Mouse (Mus musculus): ENCODE data around the gene Gm21256.
"Not testable (repeated sequence)": the region's sequence is repeated elsewhere in the genome, so short reads cannot be mapped to it uniquely, and the experiment has no call there.

The Gm21256 gene

DNA sequence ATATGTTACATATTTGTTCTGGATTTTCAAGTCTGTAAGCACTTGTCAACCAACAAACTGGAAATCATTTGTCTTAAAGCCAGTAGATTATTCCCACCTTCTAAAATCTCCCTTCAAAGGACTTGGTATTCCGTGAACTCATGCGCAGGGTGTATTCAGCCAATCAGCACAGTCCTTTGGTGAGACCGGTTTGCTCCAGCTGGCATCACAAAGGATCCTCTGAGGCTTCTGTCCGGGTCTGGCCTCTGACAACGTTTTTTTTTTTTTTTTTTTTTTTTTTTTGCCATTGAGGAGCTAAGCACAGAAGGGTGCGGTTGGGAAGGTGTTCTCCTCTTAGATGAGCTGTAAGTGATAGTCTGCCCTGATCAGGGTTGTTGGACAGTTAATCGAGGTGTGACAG lies at the start of gene Gm21256:
Gm21256 (plus strand) TSS at position 301 of the 400 bp plus-strand sequence.
- DNase-seq (ENCODE audit: low read depth, low spot score), result not testable (repeated sequence)

All from 3T3-L1 (cell line).